Mouse (Mus musculus): Measurements from ENCODE around the gene Zfp697. TPM values are rescaled to one million over a fixed set of nuclear protein-coding genes. Genes with fewer than 3 reads are reported as not detected.

Zfp697 gene
- total RNA-seq, 2 experiments from 2014 or later = 29.5 to 30.1 TPM

Other genes starting within 250 kb of the Zfp697 start
- gene Adam30, start 221.8 kb upstream of the Zfp697 start, total RNA-seq (2021) = not detected
- not detected for gene Reg4, start 160.3 kb upstream of the Zfp697 start, total RNA-seq (2021)
- 1 to 10 TPM; 5.2 to 6.4 TPM for gene Hmgcs2, start 102.0 kb upstream of the Zfp697 start, total RNA-seq (2021)
- gene Phgdh, start 42.5 kb upstream of the Zfp697 start, total RNA-seq (2021) = 10 to 100 TPM; 48.5 to 56.6 TPM
- gene Gm4450, start 74.7 kb downstream of the Zfp697 start, total RNA-seq (2021) = not detected
- not detected for gene Hsd3b4, start 128.1 kb downstream of the Zfp697 start, total RNA-seq (2021)
- not detected for gene Gm10681, start 206.3 kb downstream of the Zfp697 start, total RNA-seq (2021)
- not detected for gene Hsd3b5, start 247.8 kb downstream of the Zfp697 start, total RNA-seq (2021)

Measured in left cerebral cortex, adult 18-20 months (tissue).